Mouse (Mus musculus): ENCODE data around the gene Dmac1.

GRCm38 (mm10) chr4:75278197-75279175, at the start of gene Dmac1:
- TF ChIP-seq CTCF (IDR thresholded peaks at IDR 0.05; ENCODE audit: control insufficient read depth, insufficient read depth, low read length) (no peak), POLR2A (IDR thresholded peaks at IDR 0.05; ENCODE audit: borderline replicate concordance, control insufficient read depth, low read depth, low read length) (no peak)
